Mouse (Mus musculus) testis, adult 2 months (tissue): Measurements from ENCODE around the gene Bend3. TPM values are rescaled to one million over a fixed set of nuclear protein-coding genes. Genes with fewer than 3 reads are reported as not detected.
A peak's percentile ranks its signal among the peaks of the same experiment; 100 is the strongest.

Source experiments
- H3K27ac ChIP-seq: fragments of 200-500 bp; 2 replicates; pipeline ENCODE4 v1.5.1; 2012; ENCODE audit warnings: low read depth, low read length; ENCODE audit not compliant: control insufficient read depth, insufficient read depth
- H3K27me3 ChIP-seq: fragments of 200-500 bp; 2 replicates; pipeline ENCODE4 v1.6.1; 2012; ENCODE audit warnings: mild to moderate bottlenecking, low read length, moderate library complexity; ENCODE audit not compliant: control insufficient read depth, insufficient read depth
- H3K36me3 ChIP-seq: fragments of 200-500 bp; 2 replicates; pipeline ENCODE4 v1.6.1; 2012; ENCODE audit warnings: mild to moderate bottlenecking, low read length; ENCODE audit not compliant: control insufficient read depth, insufficient read depth
- H3K4me1 ChIP-seq: fragments of 200-500 bp; 2 replicates; pipeline ENCODE4 v1.6.1; 2012; ENCODE audit warnings: low read length; ENCODE audit not compliant: control insufficient read depth, insufficient read depth
- H3K4me3 ChIP-seq: fragments of 200-500 bp; 2 replicates; pipeline ENCODE4 v1.5.1; 2012; ENCODE audit warnings: low read depth, mild to moderate bottlenecking, low read length, moderate library complexity, mixed read lengths; ENCODE audit not compliant: control insufficient read depth
- CTCF ChIP-seq: fragments of 200-500 bp; IDR thresholded peaks from 2 replicates; pipeline ENCODE4 v1.5.1; 2012; ENCODE audit warnings: low read depth, mild to moderate bottlenecking, inconsistent platforms, low read length, moderate library complexity; ENCODE audit not compliant: control insufficient read depth, insufficient read depth, insufficient replicate concordance
- POLR2A ChIP-seq: fragments of 200-500 bp; IDR thresholded peaks from 2 replicates; pipeline ENCODE4 v1.6.1; 2012; ENCODE audit warnings: low read depth, mild to moderate bottlenecking, inconsistent platforms, low read length, moderate library complexity; ENCODE audit not compliant: control insufficient read depth
- polyA plus RNA-seq: library from polyadenylated mRNA; depleted of rRNA; stranded (reverse); fragments of >200 nt; gene quantifications from 2 replicates; pipeline ENCODE4 v1.2.3, GENCODE M21; 2012

Gene Bend3
- polyA plus RNA-seq, 1 experiment = 3.9 TPM

DNA sequence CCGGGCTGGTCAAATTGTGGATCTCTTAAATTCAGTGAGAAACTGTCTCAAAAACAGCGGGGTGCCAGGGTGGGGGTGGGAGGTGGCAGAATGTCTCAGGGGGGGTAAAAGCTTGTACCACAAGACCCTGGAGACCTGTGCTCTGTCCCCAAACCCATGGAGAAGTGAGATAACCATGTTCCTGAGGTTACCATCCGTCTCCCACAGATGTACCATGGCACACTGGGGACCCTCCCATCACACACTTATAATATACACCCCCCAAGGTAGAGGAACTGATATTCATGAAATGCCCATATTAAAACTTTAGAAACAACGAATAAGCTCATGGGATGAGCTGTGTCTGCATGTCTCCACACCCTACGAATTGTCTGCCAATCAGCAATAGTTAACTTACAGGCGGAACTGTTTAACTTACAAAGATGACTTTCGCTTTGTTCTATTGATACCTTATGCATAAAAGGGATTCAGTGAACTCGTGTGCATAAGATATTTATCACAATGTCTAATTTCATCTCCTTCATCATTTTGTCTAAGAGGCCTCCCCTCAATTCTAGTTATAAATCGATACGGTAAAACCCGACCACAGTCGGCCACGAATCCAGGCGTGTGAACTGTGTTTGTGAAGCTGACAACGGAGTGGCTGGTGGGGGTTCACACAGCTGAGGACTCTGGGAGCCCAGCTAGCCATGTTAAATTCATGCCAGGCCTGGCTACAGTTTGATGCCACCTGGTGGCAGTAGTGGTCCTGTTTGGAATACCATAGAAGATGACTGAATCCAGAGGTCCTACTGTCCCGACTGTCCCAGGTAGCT is 26.6 kb upstream of the Bend3 start:
- Histone ChIP-seq H3K4me3 (no peak overlapping the region), H3K27ac (no peak overlapping the region), H3K27me3 (no peaks in the 10 kb centered on the region), H3K36me3 (no peaks in the 10 kb centered on the region), H3K4me1 (no peaks in the 10 kb centered on the region)
- TF ChIP-seq POLR2A (no peak), CTCF (peak; percentile 10; the same call in 1 of the 2 replicates)

DNA sequence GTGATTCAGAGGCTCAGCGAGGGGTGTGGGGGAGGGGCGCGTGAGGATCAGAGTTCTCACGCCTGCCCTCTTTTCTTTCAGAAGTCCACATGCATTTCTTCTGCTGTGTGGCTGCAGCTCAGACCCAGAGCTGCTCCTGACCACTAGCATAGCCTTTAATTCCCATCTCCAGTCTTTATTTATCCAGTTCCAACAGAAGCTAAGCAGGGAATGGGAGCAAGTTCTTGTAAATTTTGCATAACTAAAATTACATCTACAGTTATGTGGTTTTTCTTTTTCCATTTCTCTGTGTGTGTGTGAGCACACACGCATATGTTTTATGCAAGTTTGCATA is 26.0 kb upstream of the Bend3 start:
- Histone ChIP-seq H3K27me3 (no peaks in the 10 kb centered on the region), H3K4me1 (no peaks in the 10 kb centered on the region), H3K36me3 (no peaks in the 10 kb centered on the region), H3K27ac (no peak overlapping the region), H3K4me3 (no peak overlapping the region)
- no peak for TF ChIP-seq CTCF
- TF ChIP-seq POLR2A = no peak

DNA sequence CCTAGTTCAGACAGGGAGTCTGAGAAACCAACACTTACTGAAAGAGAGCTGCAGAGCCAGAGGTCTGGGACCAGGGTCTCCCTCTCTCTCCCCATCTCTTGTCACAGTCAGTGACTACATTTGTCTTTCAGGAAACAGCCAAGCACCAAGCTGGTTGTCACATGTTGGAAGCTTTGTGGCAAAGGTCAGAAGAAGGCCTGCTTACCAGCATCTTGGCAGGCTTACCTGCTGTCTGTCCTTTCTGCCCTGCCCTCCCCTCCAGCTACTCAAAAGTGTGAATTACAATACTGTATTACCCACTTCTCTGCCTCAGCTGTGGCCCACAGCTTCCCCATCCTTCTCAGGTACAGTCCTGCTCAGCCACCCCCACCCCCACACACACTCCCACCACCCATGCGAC is 24.4 kb upstream of the Bend3 start:
- H3K4me1 ChIP-seq = no peaks in the 10 kb centered on the region
- no peak overlapping the region for H3K4me3 ChIP-seq
- no peaks in the 10 kb centered on the region for H3K36me3 ChIP-seq
- TF ChIP-seq POLR2A = no peak
- no peak for TF ChIP-seq CTCF
- no peak overlapping the region for H3K27ac ChIP-seq
- H3K27me3 ChIP-seq = no peaks in the 10 kb centered on the region

DNA sequence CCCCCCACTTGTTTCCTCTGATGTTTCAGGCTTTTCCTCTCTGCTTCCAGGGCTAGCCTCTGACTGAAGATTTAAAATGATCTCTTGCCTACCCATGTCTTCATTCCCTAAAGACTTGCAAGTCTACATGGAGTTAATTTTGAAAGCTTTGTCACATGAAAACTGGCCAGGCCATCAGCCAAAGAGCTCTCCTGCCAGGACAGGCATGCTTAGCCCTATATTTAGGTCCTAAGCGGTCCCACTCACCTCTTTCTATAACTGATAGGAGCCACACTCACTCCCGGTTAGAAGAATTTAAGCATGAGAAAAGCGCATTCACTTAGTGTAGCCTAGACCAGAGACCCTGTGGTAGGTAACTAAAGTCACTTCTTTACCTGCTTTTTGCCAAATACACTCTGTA is 24.0 kb upstream of the Bend3 start:
- TF ChIP-seq CTCF (no peak), POLR2A (no peak)
- Histone ChIP-seq H3K4me3 (no peak overlapping the region), H3K4me1 (no peaks in the 10 kb centered on the region), H3K27ac (no peak overlapping the region), H3K27me3 (no peaks in the 10 kb centered on the region), H3K36me3 (no peaks in the 10 kb centered on the region)

DNA sequence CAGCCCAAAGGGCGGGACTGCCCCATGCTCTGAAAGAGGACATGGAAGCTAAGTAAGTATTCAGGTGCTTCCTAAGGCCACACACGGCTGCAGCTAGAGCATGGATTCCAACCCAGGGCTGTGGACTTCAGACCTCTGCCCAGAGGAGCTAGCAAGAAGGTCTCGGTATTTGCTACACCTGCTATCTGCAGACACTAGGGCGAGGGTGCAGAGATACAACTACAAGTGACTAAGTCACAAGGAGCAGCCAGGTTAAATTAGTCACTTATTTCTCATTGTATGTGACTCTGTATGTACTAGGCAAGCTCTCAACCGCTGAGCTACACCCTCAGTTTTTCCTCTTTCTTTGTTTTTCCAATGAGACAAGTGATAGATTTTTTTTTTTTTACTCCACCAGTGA is 15.8 kb upstream of the Bend3 start:
- no peak overlapping the region for H3K4me3 ChIP-seq
- H3K27ac ChIP-seq = no peak overlapping the region
- peaks cover 2% of the 10 kb centered on the region for H3K4me1 ChIP-seq
- no peaks in the 10 kb centered on the region for H3K27me3 ChIP-seq
- no peaks in the 10 kb centered on the region for H3K36me3 ChIP-seq
- TF ChIP-seq CTCF = no peak
- no peak for TF ChIP-seq POLR2A

DNA sequence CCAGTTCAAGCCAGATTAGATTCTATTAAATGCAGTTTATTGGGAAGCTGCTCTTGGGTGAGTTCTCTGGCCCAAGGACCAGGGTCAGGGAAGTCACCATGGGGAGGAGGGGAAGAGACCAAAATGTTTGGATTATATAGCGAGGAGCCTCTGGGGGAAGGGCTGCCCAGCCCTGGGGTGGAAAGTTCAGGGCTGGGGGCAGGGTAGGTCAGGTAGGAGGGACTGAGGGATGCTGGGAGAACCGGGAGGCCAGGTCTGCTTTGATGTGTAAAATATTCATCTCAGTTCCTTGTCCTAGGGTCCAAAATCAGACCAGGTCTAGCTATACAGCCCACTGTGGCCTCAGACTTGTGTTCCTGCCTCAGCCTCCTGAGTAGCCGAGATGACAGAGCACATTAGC is 15.4 kb upstream of the Bend3 start:
- H3K4me1 ChIP-seq = peaks cover 2% of the 10 kb centered on the region
- no peak overlapping the region for H3K27ac ChIP-seq
- H3K27me3 ChIP-seq = no peaks in the 10 kb centered on the region
- TF ChIP-seq CTCF = no peak
- H3K36me3 ChIP-seq = no peaks in the 10 kb centered on the region
- H3K4me3 ChIP-seq = no peak overlapping the region

DNA sequence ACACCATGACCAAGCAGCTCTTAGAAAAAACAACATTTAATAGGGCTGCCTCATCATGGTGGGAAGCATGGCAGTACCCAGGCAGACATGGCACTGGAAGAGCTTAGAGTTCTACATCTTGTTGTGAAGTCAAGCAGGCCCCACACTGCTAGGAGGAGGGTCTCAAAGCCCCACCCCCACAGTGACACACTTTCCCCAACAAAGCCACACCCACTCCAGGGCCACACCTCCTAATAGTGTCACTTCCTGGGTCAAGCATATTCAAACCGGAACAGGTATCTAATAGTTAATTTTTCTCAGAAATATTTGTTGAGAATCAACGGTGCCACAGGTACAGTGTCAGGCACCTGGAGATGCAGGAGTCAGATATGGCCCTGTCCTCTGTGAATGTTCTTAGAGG is 12.4 kb upstream of the Bend3 start:
- peaks cover 2% of the 10 kb centered on the region for H3K4me1 ChIP-seq
- no peaks in the 10 kb centered on the region for H3K27me3 ChIP-seq
- H3K4me3 ChIP-seq = no peak overlapping the region
- TF ChIP-seq CTCF (no peak), POLR2A (no peak)
- no peak overlapping the region for H3K27ac ChIP-seq
- no peaks in the 10 kb centered on the region for H3K36me3 ChIP-seq

DNA sequence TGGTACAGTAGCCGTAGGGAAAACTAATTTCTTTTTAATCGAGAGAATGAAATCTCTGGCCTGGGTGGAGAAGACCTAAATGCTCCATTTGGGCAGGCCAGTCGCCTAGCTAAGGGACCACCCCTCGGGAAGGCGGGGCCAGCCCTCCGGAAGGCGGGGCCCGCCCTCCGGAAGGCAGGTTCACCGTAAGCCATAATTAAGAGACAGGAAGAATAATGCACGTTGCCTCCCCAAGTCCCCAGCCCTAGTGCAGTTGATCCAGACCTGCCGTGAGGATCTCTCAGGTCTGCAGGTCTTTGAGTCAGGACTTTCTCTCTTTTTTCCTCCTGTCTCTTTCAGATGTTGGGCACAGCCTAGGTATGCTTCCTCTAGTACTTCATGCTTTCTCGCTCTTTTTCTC is 11.0 kb upstream of the Bend3 start:
- no peak overlapping the region for H3K27ac ChIP-seq
- no peaks in the 10 kb centered on the region for H3K36me3 ChIP-seq
- no peaks in the 10 kb centered on the region for H3K27me3 ChIP-seq
- peaks cover 2% of the 10 kb centered on the region for H3K4me1 ChIP-seq
- TF ChIP-seq POLR2A = no peak
- TF ChIP-seq CTCF = no peak
- peak overlapping the region; percentile 25 for H3K4me3 ChIP-seq
